Mouse (Mus musculus) adrenal gland, postnatal 14 days (tissue): ENCODE data around the gene Fpr-rs3. TPM values are rescaled to one million over a fixed set of nuclear protein-coding genes. Genes with fewer than 3 reads are reported as not detected.

Experiments
- DNase-seq: peaks from one replicate; pipeline ENCODE4 v3.0.0; 2021; ENCODE audit warnings: mixed read lengths
- long read RNA-seq, 2 experiments: library from polyadenylated mRNA; stranded (forward); transcript quantifications; one replicate each; pipeline ENCODE4 v2.0.0; 2021
- total RNA-seq: library from RNA; stranded (reverse); gene quantifications from 2 replicates; pipeline ENCODE4 v1.2.3, GENCODE M21; 2021

The Fpr-rs3 gene
- total RNA-seq, result not detected in 2 replicates
- long read RNA-seq, experiment 1, result 0 reads
- long read RNA-seq, experiment 2, result 0 reads

DNA sequence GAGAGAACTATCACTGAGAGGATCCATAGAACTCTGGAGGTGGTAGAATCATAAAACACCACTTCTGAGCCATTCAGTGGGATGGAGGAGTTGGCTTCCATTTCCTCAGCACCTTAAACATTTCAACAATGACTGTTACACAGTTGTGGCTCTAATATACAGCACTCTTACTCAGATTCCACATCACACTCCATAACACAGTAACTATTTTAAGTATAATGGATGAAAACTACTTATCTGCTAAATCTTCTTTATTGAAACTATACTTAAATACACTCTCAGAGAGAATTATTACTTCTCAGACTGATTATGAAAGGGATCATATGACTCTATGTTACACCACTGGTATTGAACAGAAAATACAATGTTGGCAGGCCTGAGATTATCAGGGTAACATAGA, at the start of gene Fpr-rs3:
Gene Fpr-rs3 (minus strand): TSS at position 101 of the 400 bp plus-strand sequence.
- DNase-seq, result no peak

DNA sequence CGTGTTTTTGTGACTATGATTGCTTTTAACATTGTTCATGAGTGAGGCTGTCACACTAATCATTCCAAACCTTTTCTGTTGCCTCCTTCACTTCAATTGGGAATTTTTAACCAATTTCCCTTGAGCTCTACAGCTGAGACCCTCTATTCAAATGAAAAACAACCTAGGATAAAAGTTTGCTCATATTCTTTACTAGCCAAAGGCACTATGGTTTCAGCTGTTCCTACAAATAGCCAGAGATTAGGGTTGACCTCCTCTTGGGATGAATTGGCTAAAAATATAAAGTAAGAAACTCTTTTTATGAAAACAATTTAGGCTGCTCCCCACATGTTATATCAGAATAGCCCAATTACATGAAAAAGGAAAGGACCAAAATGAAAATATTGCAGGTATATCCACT, 28.4 kb downstream of the Fpr-rs3 start, which contains the start of gene Vmn2r110:
Gene Vmn2r110 (minus strand): TSS at position 101 of the 400 bp plus-strand sequence.
- DNase-seq, result no peak

Other genes with a start within 250 kb of the Fpr-rs3 start
- gene Vmn1r224, start 210.7 kb downstream of the Fpr-rs3 start, total RNA-seq, result not detected in 2 replicates
- not detected in 2 replicates for gene Vmn2r108, start 143.5 kb downstream of the Fpr-rs3 start, total RNA-seq
- not detected in 2 replicates for gene Vmn1r225, start 126.7 kb downstream of the Fpr-rs3 start, total RNA-seq
- gene Vmn2r109, start 60.1 kb downstream of the Fpr-rs3 start, total RNA-seq, result not detected in 2 replicates
- gene Vmn2r110, start 28.5 kb downstream of the Fpr-rs3 start, total RNA-seq, result not detected in 2 replicates
- not detected in 2 replicates for gene Vmn1r226, start 58.0 kb upstream of the Fpr-rs3 start, total RNA-seq
- gene Vmn1r227, start 105.0 kb upstream of the Fpr-rs3 start, total RNA-seq, result not detected in 2 replicates
- not detected in 2 replicates for gene Vmn1r228, start 161.3 kb upstream of the Fpr-rs3 start, total RNA-seq
- gene Vmn1r229, start 186.7 kb upstream of the Fpr-rs3 start, total RNA-seq, result not detected in 2 replicates
- not detected in 2 replicates for gene Vmn1r230, start 215.6 kb upstream of the Fpr-rs3 start, total RNA-seq